Mouse (Mus musculus) heart, embryonic 16.5 days (tissue): ENCODE data around the gene Prame. TPM values are rescaled to one million over a fixed set of nuclear protein-coding genes. Genes with fewer than 3 reads are reported as not detected.
"Not testable (repeated sequence)": the region's sequence is repeated elsewhere in the genome, so short reads cannot be mapped to it uniquely, and the experiment has no call there.

Experiments used
- ATAC-seq: fragments of 200-750 bp; cut with Nextera tagmentation; replicated peaks from 2 replicates; pipeline ENCODE4 v1.8.0; 2017; ENCODE audit warnings: moderate number of reproducible peaks; ENCODE audit not compliant: insufficient read depth, low FRiP score; ENCODE audit errors: extremely low read depth
- H3K27ac ChIP-seq: fragments of 300-500 bp; sonication (generic); 2 replicates; pipeline ENCODE4 v1.5.1; 2014; ENCODE audit warnings: mild to moderate bottlenecking, low read length, control low read depth, moderate library complexity
- H3K27me3 ChIP-seq: fragments of 300-500 bp; sonication (generic); 2 replicates; pipeline ENCODE4 v1.6.1; 2014; ENCODE audit warnings: low read length, mixed read lengths; ENCODE audit not compliant: control insufficient read depth, insufficient read depth
- H3K36me3 ChIP-seq: fragments of 300-500 bp; sonication (generic); 2 replicates; pipeline ENCODE4 v1.6.1; 2014; ENCODE audit not compliant: control insufficient read depth, insufficient read depth
- H3K4me1 ChIP-seq: fragments of 300-500 bp; sonication (generic); 2 replicates; pipeline ENCODE4 v1.6.1; 2014; ENCODE audit warnings: low read length, mixed read lengths; ENCODE audit not compliant: control insufficient read depth, insufficient read depth
- H3K4me2 ChIP-seq: fragments of 300-500 bp; sonication (generic); 2 replicates; pipeline ENCODE4 v1.6.1; 2014; ENCODE audit warnings: low read depth, mild to moderate bottlenecking, control low read depth, low read length
- H3K4me3 ChIP-seq: fragments of 300-500 bp; sonication (generic); 2 replicates; pipeline ENCODE4 v1.5.1; 2014; ENCODE audit warnings: mild to moderate bottlenecking, control low read depth, low read length
- H3K9ac ChIP-seq: fragments of 300-500 bp; sonication (generic); 2 replicates; pipeline ENCODE4 v1.6.1; 2014; ENCODE audit warnings: low read length, control low read depth
- H3K9me3 ChIP-seq: fragments of 300-500 bp; sonication (generic); replicated peaks from 2 replicates; pipeline ENCODE4 v1.6.1; 2016; ENCODE audit warnings: low read length; ENCODE audit not compliant: control insufficient read depth
- WGBS: fragments of 180-500 bp; shearing (Covaris S2); extraction: QIAGEN DNeasy Blood & Tissue Kit; methylation state at CpG from one replicate; pipeline ENCODE4 v1.1.7; 2014; 5-methylcytosine and 5-hydroxymethylcytosine counted together
- polyA plus RNA-seq: library from polyadenylated mRNA; unstranded; fragments of >200 nt; fragmentation: Nextera tagmentation; extraction: Ambion mirVana; gene quantifications from 2 replicates; pipeline ENCODE4 v1.2.1, GENCODE M21; 2015

The Prame gene
- polyA plus RNA-seq, 1 experiment from 2014 or later, result not detected

DNA sequence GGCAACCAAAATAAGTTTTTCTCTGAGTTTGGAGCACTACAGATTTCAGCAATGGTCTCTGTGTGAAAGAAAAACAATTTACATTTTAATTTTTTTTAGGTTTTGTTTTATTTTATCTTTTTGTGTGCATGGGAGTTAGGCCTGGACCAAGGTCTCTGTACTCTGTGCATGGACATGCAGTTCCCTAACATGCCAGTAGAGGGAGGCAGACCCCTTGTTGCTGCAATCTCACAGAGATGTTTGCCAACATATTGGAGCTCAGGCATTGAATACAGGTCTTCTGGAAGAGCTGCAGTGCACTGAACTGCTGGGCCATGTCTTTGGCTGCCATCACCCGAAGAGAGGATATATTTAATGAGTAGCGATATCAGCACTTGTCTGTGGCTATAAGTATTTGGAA lies 58.0 kb downstream of the Prame start:
- H3K27ac ChIP-seq, H3K9ac ChIP-seq, H3K27me3 ChIP-seq, H3K4me3 ChIP-seq, H3K36me3 ChIP-seq, H3K9me3 ChIP-seq, H3K4me2 ChIP-seq, H3K4me1 ChIP-seq: not testable (repeated sequence)
- peak; percentile 60; the same call in 1 of the 2 replicates for ATAC-seq
- 14% methylated on average over 1 of the region's 2 CpGs for WGBS

DNA sequence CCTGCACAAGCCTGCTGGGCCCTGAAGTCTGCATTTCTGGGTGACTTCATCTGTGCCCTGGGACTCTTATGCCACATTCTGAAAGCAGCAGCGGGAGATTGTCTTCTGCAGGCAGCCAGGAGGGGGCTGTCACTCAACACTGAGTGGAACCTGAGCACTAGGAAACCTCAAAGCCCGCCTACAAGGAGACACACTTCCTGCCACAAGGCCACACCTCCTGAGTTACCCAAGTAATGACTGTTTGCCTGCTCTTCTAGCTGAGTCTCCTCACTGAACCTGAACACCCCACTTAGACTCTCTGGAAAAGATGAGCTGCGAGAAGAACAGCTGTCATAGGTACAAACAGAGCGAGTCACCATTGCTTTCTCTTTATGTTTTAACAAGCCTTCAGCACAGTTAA lies 62.6 kb downstream of the Prame start:
- not testable (repeated sequence) for H3K27me3 ChIP-seq, H3K4me3 ChIP-seq, H3K27ac ChIP-seq, H3K36me3 ChIP-seq, H3K4me2 ChIP-seq, ATAC-seq, H3K9me3 ChIP-seq, H3K4me1 ChIP-seq, H3K9ac ChIP-seq
- WGBS, result 41% methylated on average over 4 of the region's 4 CpGs

Other genes with a start within 250 kb of the Prame start
- not detected in 2 replicates for gene Gm7903, start 193.9 kb downstream of the Prame start, polyA plus RNA-seq
- gene AV320801, start 133.1 kb downstream of the Prame start, polyA plus RNA-seq, result not detected in 2 replicates
- 0.11 TPM in 2 replicates for gene Nxf7, start 28.9 kb downstream of the Prame start, polyA plus RNA-seq
- 0.11 TPM in 1 of 2 replicates, not detected in the other for gene Tcp11x2, start 66.1 kb upstream of the Prame start, polyA plus RNA-seq
- 0.85 TPM in 1 of 2 replicates, not detected in the other for gene Tmsb15a, start 97.6 kb upstream of the Prame start, polyA plus RNA-seq
- 8.0 and 9.3 TPM in 2 replicates for gene Armcx5, start 115.0 kb upstream of the Prame start, polyA plus RNA-seq
- gene Gprasp1, start 115.0 kb upstream of the Prame start, polyA plus RNA-seq, result 30.9 and 32.5 TPM in 2 replicates
- 63.7 and 71.2 TPM in 2 replicates for gene Bhlhb9, start 169.9 kb upstream of the Prame start, polyA plus RNA-seq
- 18.3 and 21.0 TPM in 2 replicates for gene Gprasp2, start 211.3 kb upstream of the Prame start, polyA plus RNA-seq